Mouse (Mus musculus): ENCODE results near the gene Nfkbiz. TPM values are rescaled to one million over a fixed set of nuclear protein-coding genes. Genes with fewer than 3 reads are reported as not detected.

Nfkbiz gene
- polyA plus RNA-seq, 2 experiments = 1.7 to 2.4 TPM

DNA sequence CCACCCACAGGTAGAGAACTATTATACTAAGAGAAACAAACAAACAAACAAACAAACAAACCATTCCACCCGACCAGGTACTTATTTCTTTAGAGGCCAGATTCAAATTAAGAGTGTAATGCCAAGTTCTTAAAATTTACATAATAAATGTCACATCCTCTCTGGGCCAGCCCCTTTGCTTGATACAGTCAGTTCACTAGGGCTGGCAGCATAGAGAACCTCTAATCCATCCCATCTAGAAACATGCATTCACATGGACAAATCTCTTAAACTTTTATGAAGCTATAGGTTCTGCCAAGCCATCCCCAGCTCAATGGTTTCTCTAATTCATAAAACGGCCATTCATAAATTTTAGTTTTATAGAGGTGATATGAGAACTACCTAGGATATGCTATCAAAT is 1.5 kb downstream of the Nfkbiz start:
- Histone ChIP-seq H3K4me3 (ENCODE audit: insufficient read depth in 1 of 2, low read depth in 2 of 2, low read length in 2 of 2) (no peak overlapping the region), H3K27me3 (ENCODE audit: control insufficient read depth, insufficient read depth, low read length) (no peaks in the 10 kb centered on the region), H3K9ac (replicated peaks) (no peak overlapping the region), H3K27ac (no peak overlapping the region), H3K4me1 (replicated peaks; ENCODE audit: control insufficient read depth in 2 of 2, insufficient read depth in 2 of 2, low read length in 1 of 2) (peaks cover 0 to 11% of the 10 kb centered on the region in 2 experiments; a peak in 2 of 4 replicates), H3K36me3 (replicated peaks; ENCODE audit: control insufficient read depth, insufficient read depth, low read depth) (no peaks in the 10 kb centered on the region), H3K9me3 (ENCODE audit: control insufficient read depth, low read length) (no peaks in the 10 kb centered on the region), H3K4me2 (ENCODE audit: low read depth) (no peak overlapping the region)
- TF ChIP-seq EP300 (IDR thresholded peaks at IDR 0.05; ENCODE audit: low read depth) = no peak
- WGBS (ENCODE audit: insufficient replicate concordance) = 47% methylated on average over 2 of the region's 2 CpGs
- no peak for DNase-seq (ENCODE audit: low read depth in 3 of 3, low spot score in 3 of 3)
- no peak for ATAC-seq (ENCODE audit: insufficient read depth)

DNA sequence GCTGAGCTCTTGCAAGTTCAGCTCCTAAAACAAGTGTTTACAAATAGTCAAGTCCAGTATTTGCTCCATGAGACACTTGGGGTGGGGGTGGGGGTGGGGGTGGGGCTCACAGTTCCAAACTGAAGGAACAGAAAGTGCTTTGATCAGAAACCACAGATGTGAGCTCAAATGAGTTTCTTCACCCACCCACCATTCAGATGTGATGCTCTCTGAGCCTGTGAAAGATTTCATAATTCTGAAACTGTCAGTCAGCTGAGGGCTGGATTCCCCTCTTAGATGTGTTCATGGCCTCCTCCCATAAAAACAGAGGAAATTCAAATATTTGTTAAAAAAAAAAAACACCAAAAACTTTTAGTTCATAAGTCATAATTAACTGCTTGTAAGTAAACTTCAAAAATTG is 2.9 kb downstream of the Nfkbiz start:
- ATAC-seq (ENCODE audit: insufficient read depth) (no peak), DNase-seq (ENCODE audit: low read depth in 3 of 3, low spot score in 3 of 3) (no peak)
- Histone ChIP-seq H3K27me3 (ENCODE audit: control insufficient read depth, insufficient read depth, low read length) (no peaks in the 10 kb centered on the region), H3K4me2 (ENCODE audit: low read depth) (no peak overlapping the region), H3K27ac (no peak overlapping the region), H3K9me3 (ENCODE audit: control insufficient read depth, low read length) (no peaks in the 10 kb centered on the region), H3K36me3 (replicated peaks; ENCODE audit: control insufficient read depth, insufficient read depth, low read depth) (no peaks in the 10 kb centered on the region), H3K4me1 (replicated peaks; ENCODE audit: control insufficient read depth in 2 of 2, insufficient read depth in 2 of 2, low read length in 1 of 2) (peaks cover 0 to 11% of the 10 kb centered on the region in 2 experiments; a peak in 2 of 4 replicates), H3K4me3 (ENCODE audit: insufficient read depth in 1 of 2, low read depth in 2 of 2, low read length in 2 of 2) (no peak overlapping the region), H3K9ac (replicated peaks) (no peak overlapping the region)
- TF ChIP-seq CTCF (IDR thresholded peaks at IDR 0.05; ENCODE audit: low read depth) (no peak), EP300 (IDR thresholded peaks at IDR 0.05; ENCODE audit: low read depth) (no peak)

DNA sequence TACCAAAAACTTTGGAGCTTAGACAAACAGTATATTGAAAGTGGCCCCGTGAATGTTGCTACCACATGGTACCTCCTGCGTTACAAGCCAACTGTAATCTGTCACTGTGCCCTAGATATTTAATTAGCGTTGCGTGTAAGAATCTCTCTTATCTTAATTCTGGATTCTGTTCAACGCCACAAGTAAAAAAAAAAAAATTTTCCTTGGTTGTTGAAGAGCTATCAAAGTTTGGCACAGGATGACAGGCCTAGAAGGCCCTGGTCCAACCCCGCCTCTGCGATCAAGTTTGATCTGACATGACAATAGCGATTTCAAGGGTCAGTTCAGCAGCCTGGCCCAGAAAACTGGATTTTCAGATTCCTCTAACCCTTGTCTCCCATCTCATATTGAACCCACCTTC is 6.1 kb downstream of the Nfkbiz start:
- H3K4me3 ChIP-seq (ENCODE audit: insufficient read depth in 1 of 2, low read depth in 2 of 2, low read length in 2 of 2) = no peak overlapping the region
- ATAC-seq (ENCODE audit: insufficient read depth) (no peak), DNase-seq (ENCODE audit: low read depth in 3 of 3, low spot score in 3 of 3) (no peak)
- no peak overlapping the region for H3K27ac ChIP-seq
- H3K4me1 ChIP-seq (replicated peaks; ENCODE audit: control insufficient read depth in 2 of 2, insufficient read depth in 2 of 2, low read length in 1 of 2) = peaks cover 0 to 2% of the 10 kb centered on the region in 2 experiments; a peak in 1 of 4 replicates
- H3K4me2 ChIP-seq (ENCODE audit: low read depth) = no peak overlapping the region
- no peaks in the 10 kb centered on the region for H3K36me3 ChIP-seq (replicated peaks; ENCODE audit: control insufficient read depth, insufficient read depth, low read depth)
- H3K9ac ChIP-seq (replicated peaks) = no peak overlapping the region
- WGBS (ENCODE audit: insufficient replicate concordance) = 72% methylated on average over 8 of the region's 8 CpGs
- no peaks in the 10 kb centered on the region for H3K9me3 ChIP-seq (ENCODE audit: control insufficient read depth, low read length)
- no peaks in the 10 kb centered on the region for H3K27me3 ChIP-seq (ENCODE audit: control insufficient read depth, insufficient read depth, low read length)
- no peak for TF ChIP-seq EP300 (IDR thresholded peaks at IDR 0.05; ENCODE audit: low read depth)
- TF ChIP-seq CTCF (IDR thresholded peaks at IDR 0.05; ENCODE audit: low read depth) = no peak

DNA sequence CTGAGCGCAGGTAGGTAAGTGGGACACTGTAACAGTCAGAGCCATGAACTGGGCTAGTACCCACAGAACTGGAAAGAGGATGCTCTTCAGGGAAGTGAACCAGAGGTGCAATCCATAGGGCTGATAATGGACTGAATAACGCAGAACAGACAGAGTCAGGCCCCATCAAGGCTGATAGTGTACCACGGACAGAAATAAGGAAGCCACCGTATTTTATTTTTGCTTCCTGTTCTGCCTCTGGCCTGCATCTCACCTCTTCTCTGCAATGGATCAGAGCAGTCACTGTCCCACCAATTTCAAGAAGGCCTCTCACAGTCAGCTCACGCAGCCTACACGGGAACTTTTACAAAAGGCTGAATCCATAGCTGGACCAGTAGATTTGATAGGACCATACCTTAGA is 6.7 kb downstream of the Nfkbiz start:
- Histone ChIP-seq H3K4me1 (replicated peaks; ENCODE audit: control insufficient read depth in 2 of 2, insufficient read depth in 2 of 2, low read length in 1 of 2) (peaks cover 0 to 2% of the 10 kb centered on the region in 2 experiments; a peak in 1 of 4 replicates), H3K27ac (no peak overlapping the region), H3K9me3 (ENCODE audit: control insufficient read depth, low read length) (no peaks in the 10 kb centered on the region), H3K4me2 (ENCODE audit: low read depth) (no peak overlapping the region), H3K36me3 (replicated peaks; ENCODE audit: control insufficient read depth, insufficient read depth, low read depth) (no peaks in the 10 kb centered on the region), H3K27me3 (ENCODE audit: control insufficient read depth, insufficient read depth, low read length) (no peaks in the 10 kb centered on the region), H3K4me3 (ENCODE audit: insufficient read depth in 1 of 2, low read depth in 2 of 2, low read length in 2 of 2) (no peak overlapping the region), H3K9ac (replicated peaks) (no peak overlapping the region)
- ATAC-seq (ENCODE audit: insufficient read depth) = no peak
- no peak for TF ChIP-seq EP300 (IDR thresholded peaks at IDR 0.05; ENCODE audit: low read depth)
- WGBS (ENCODE audit: insufficient replicate concordance) = 65% methylated on average over 6 of the region's 6 CpGs
- no peak for DNase-seq (ENCODE audit: low read depth in 3 of 3, low spot score in 3 of 3)

DNA sequence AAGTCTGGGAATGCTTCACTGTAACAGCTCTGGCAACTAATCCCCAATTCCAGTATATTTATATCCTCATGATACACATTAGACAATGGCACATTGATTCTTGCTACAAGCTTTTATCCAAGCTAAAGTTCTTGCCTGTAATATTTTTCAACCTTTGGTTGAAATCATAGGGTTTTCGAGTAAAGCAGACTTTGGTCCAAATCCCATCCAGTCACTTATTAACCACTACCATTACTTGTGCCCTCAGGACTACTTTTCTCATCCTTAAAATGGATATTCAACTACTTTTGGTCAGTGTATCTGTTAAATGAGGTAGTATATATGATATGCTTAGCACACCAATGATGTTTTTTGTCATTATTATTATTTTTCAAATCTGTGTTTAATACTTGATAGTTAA is 7.2 kb downstream of the Nfkbiz start:
- peaks cover 0 to under 1% of the 10 kb centered on the region in 2 experiments; a peak in 1 of 4 replicates for H3K4me1 ChIP-seq (replicated peaks; ENCODE audit: control insufficient read depth in 2 of 2, insufficient read depth in 2 of 2, low read length in 1 of 2)
- H3K4me2 ChIP-seq (ENCODE audit: low read depth) = no peak overlapping the region
- H3K27me3 ChIP-seq (ENCODE audit: control insufficient read depth, insufficient read depth, low read length) = no peaks in the 10 kb centered on the region
- no peaks in the 10 kb centered on the region for H3K36me3 ChIP-seq (replicated peaks; ENCODE audit: control insufficient read depth, insufficient read depth, low read depth)
- no peak for TF ChIP-seq EP300 (IDR thresholded peaks at IDR 0.05; ENCODE audit: low read depth)
- ATAC-seq (ENCODE audit: insufficient read depth) = no peak
- no peak for DNase-seq (ENCODE audit: low read depth in 3 of 3, low spot score in 3 of 3)
- no peaks in the 10 kb centered on the region for H3K9me3 ChIP-seq (ENCODE audit: control insufficient read depth, low read length)
- no peak overlapping the region for H3K27ac ChIP-seq
- H3K4me3 ChIP-seq (ENCODE audit: insufficient read depth in 1 of 2, low read depth in 2 of 2, low read length in 2 of 2) = no peak overlapping the region
- WGBS (ENCODE audit: insufficient replicate concordance) = 49% methylated on average over 1 of the region's 1 CpGs
- no peak overlapping the region for H3K9ac ChIP-seq (replicated peaks)

Measured in liver, embryonic 14.5 days (tissue).